Mouse (Mus musculus) effector memory CD4-positive, alpha-beta T cell, adult 5 months (primary cell): ENCODE results near the gene Eml2. TPM values are rescaled to one million over a fixed set of nuclear protein-coding genes. Genes with fewer than 3 reads are reported as not detected.

ENCODE experiments used
- polyA plus RNA-seq: library from polyadenylated mRNA; unstranded; fragments of 100-300 nt; shearing (Covaris generic); gene quantifications from one replicate; pipeline ENCODE4 v1.2.1, GENCODE M21; 2017

Gene Eml2
- polyA plus RNA-seq: 16.7 TPM

GRCm38 (mm10) chr7:19175708-19176515 lies at the start of gene Eml2:
Gene Eml2, plus strand, starts transcription at chr7:19176421.

GRCm38 (mm10) chr7:19148875-19149541 lies 27.2 kb upstream of the Eml2 start, which contains the start of gene Qpctl:
Gene Qpctl, minus strand, starts transcription at chr7:19149291.

GRCm38 (mm10) chr7:19149626-19150025 lies 26.6 kb upstream of the Eml2 start, which contains the start of gene Snrpd2:
Gene Snrpd2, plus strand, starts transcription at chr7:19149722.

GRCm38 (mm10) chr7:19165656-19166423 lies 10.4 kb upstream of the Eml2 start, which contains the start of gene Gipr:
Gene Gipr, minus strand, starts transcription at chr7:19166127.

GRCm38 (mm10) chr7:19211996-19212755 lies 36.0 kb downstream of the Eml2 start, which contains the start of gene Gpr4:
Gene Gpr4, plus strand, starts transcription at chr7:19212538.

GRCm38 (mm10) chr7:19227883-19228792 lies 51.9 kb downstream of the Eml2 start, which contains the start of gene Opa3:
Gene Opa3, plus strand, starts transcription at chr7:19228334.

Other genes starting within 250 kb of the Eml2 start
- not detected for gene Nanos2, start 189.0 kb upstream of the Eml2 start, polyA plus RNA-seq
- gene Mypop, start 185.2 kb upstream of the Eml2 start, polyA plus RNA-seq: 5.4 TPM
- 32.4 TPM for gene Irf2bp1, start 172.4 kb upstream of the Eml2 start, polyA plus RNA-seq
- gene Foxa3, start 152.9 kb upstream of the Eml2 start, polyA plus RNA-seq: not detected
- gene Sympk, start 152.0 kb upstream of the Eml2 start, polyA plus RNA-seq: 19.8 TPM
- not detected for gene Rsph6a, start 121.7 kb upstream of the Eml2 start, polyA plus RNA-seq
- 0.61 TPM for gene Dmwd, start 100.2 kb upstream of the Eml2 start, polyA plus RNA-seq
- gene Dmpk, start 92.6 kb upstream of the Eml2 start, polyA plus RNA-seq: 0.69 TPM
- 0.20 TPM for gene Six5, start 81.8 kb upstream of the Eml2 start, polyA plus RNA-seq
- gene Gm4969, start 58.1 kb upstream of the Eml2 start, polyA plus RNA-seq: not detected
- 11.3 TPM for gene Fbxo46, start 56.6 kb upstream of the Eml2 start, polyA plus RNA-seq
- 12.8 TPM for gene Qpctl, start 27.1 kb upstream of the Eml2 start, polyA plus RNA-seq
- gene Snrpd2, start 26.7 kb upstream of the Eml2 start, polyA plus RNA-seq: 30.8 TPM
- gene Gipr, start 10.3 kb upstream of the Eml2 start, polyA plus RNA-seq: not detected
- 0.12 TPM for gene Gpr4, start 36.1 kb downstream of the Eml2 start, polyA plus RNA-seq
- gene Opa3, start 51.9 kb downstream of the Eml2 start, polyA plus RNA-seq: 95.5 TPM
- 224 TPM for gene Vasp, start 95.4 kb downstream of the Eml2 start, polyA plus RNA-seq
- 0.97 TPM for gene Ppm1n, start 103.6 kb downstream of the Eml2 start, polyA plus RNA-seq
- 0.14 TPM for gene Rtn2, start 106.2 kb downstream of the Eml2 start, polyA plus RNA-seq
- 65.7 TPM for gene Fosb, start 133.6 kb downstream of the Eml2 start, polyA plus RNA-seq
- gene Ercc1, start 168.4 kb downstream of the Eml2 start, polyA plus RNA-seq: 68.8 TPM
- gene Cd3eap, start 183.1 kb downstream of the Eml2 start, polyA plus RNA-seq: 5.2 TPM
- 1.9 TPM for gene Ppp1r13l, start 183.3 kb downstream of the Eml2 start, polyA plus RNA-seq
- 7.5 TPM for gene Ercc2, start 205.6 kb downstream of the Eml2 start, polyA plus RNA-seq
- gene Klc3, start 227.7 kb downstream of the Eml2 start, polyA plus RNA-seq: 6.9 TPM
- not detected for gene Ckm, start 228.4 kb downstream of the Eml2 start, polyA plus RNA-seq